Comparison of ENCODE assay signal across 8 mouse cellular contexts in genomic region chr14:57998526-57999401, GRCm38 (mm10). TPM values are rescaled to one million over a fixed set of nuclear protein-coding genes. Genes with fewer than 3 reads are reported as not detected.
DNase-seq lines count a peak whose midpoint lies in the region; ATAC-seq and TF ChIP-seq lines count a peak whose summit lies in the region.

Gene Micu2 (minus strand): TSS chr14:57999262.

- no peak for TF ChIP-seq CTCF in lung, embryonic 14.5 days (IDR thresholded peaks at IDR 0.05; ENCODE audit: low read depth)
- no peak for TF ChIP-seq CTCF in olfactory bulb, adult 2 months (IDR thresholded peaks at IDR 0.05; ENCODE audit: insufficient read depth, low read depth, low read length)
- no peak for TF ChIP-seq CTCF in thymus, adult 2 months (IDR thresholded peaks at IDR 0.05; ENCODE audit: borderline replicate concordance, control insufficient read depth, extremely low read depth, insufficient read depth, low read length, poor library complexity)

- intact Hi-C loops in heart, postnatal 25 days (cut with DNase I): loop anchor here (5.0 to 10.0 kb wide), 2 partner anchors 46 to 314 kb away; no protein-coding TSS in a partner anchor

- in situ Hi-C loops in ES-E14 (cut with MboI; ENCODE audit: low sequenced_read_pairs in 2 of 2, unreplicated experiment in 2 of 2): no loop called here

- H3K27me3 ChIP-seq in forebrain, embryonic 15.5 days: no peaks in the 10 kb centered on the region
- no peaks in the 10 kb centered on the region for H3K27me3 ChIP-seq in lung, embryonic 14.5 days (ENCODE audit: insufficient read depth, low read length)
- H3K27me3 ChIP-seq in thymus, adult 2 months (ENCODE audit: control insufficient read depth, insufficient read depth, low read length): no peaks in the 10 kb centered on the region

- H3K4me2 ChIP-seq in forebrain, embryonic 15.5 days (replicated peaks): peak within 1 kb of the TSS; percentile 70
- H3K4me2 ChIP-seq in lung, embryonic 14.5 days: peak within 1 kb of the TSS; percentile 76

- ATAC-seq in forebrain, embryonic 15.5 days (replicated peaks): peak; percentile 98
- ATAC-seq in lung, embryonic 14.5 days (ENCODE audit: insufficient read depth): peak; percentile 96

- no peaks in the 10 kb centered on the region for H3K36me3 ChIP-seq in ES-E14 (ENCODE audit: control insufficient read depth, insufficient read depth, low read length, poor library complexity, severe bottlenecking)
- H3K36me3 ChIP-seq in forebrain, embryonic 15.5 days: no peaks in the 10 kb centered on the region
- no peaks in the 10 kb centered on the region for H3K36me3 ChIP-seq in lung, embryonic 14.5 days (ENCODE audit: insufficient read depth)
- no peaks in the 10 kb centered on the region for H3K36me3 ChIP-seq in thymus, adult 2 months (ENCODE audit: control insufficient read depth, insufficient read depth, low read length)

- peak within 1 kb of the TSS; percentile 55 to 88 for H3K4me3 ChIP-seq in ES-E14 (ENCODE audit: insufficient read depth in 1 of 2, low read depth in 1 of 2, low read length in 2 of 2, poor library complexity in 1 of 2, severe bottlenecking in 1 of 2)
- H3K4me3 ChIP-seq in forebrain, embryonic 15.5 days: peak within 1 kb of the TSS; percentile 69
- H3K4me3 ChIP-seq in lung, embryonic 14.5 days (ENCODE audit: low read depth, low read length): peak within 1 kb of the TSS; percentile 89
- H3K4me3 ChIP-seq in olfactory bulb, adult 2 months (ENCODE audit: insufficient read depth, low read depth, low read length): peak within 1 kb of the TSS; percentile 70
- H3K4me3 ChIP-seq in thymus, adult 2 months (ENCODE audit: control insufficient read depth, insufficient read depth, low read length): peak within 1 kb of the TSS; percentile 55

- H3K9ac ChIP-seq in ES-E14 (ENCODE audit: insufficient read depth, low read depth, low read length, poor library complexity, severe bottlenecking): peak within 1 kb of the TSS; percentile 90
- H3K9ac ChIP-seq in forebrain, embryonic 15.5 days (replicated peaks): peak within 1 kb of the TSS; percentile 61
- H3K9ac ChIP-seq in lung, embryonic 14.5 days: peak within 1 kb of the TSS; percentile 89

- peak; percentile 68 for DNase-seq in ES-E14 (ENCODE audit: low read depth, low spot score)
- DNase-seq in cerebellum, adult 11-12 months: peak; percentile 82
- peak; percentile 64 for DNase-seq in heart, postnatal 25 days (ENCODE audit: low spot score)
- DNase-seq in layer of hippocampus, adult 18-20 months (ENCODE audit: low spot score in 2 of 2): peak; percentile 76 to 86
- peak; percentile 97 for DNase-seq in lung, embryonic 14.5 days
- peak; percentile 83 for DNase-seq in thymus, adult 2 months

- TF ChIP-seq POLR2A in olfactory bulb, adult 2 months (IDR thresholded peaks at IDR 0.05; ENCODE audit: insufficient read depth, low read depth, low read length): peak; percentile 64; the same call in 1 of the 2 replicates
- TF ChIP-seq POLR2A in thymus, adult 2 months (IDR thresholded peaks at IDR 0.05; ENCODE audit: control insufficient read depth, extremely low read depth, insufficient read depth, low read length, poor library complexity): peak; percentile 50; the same call in 1 of the 2 replicates

- WGBS in forebrain, embryonic 15.5 days: 2% methylated on average over 75 of the region's 76 CpGs
- WGBS in lung, embryonic 14.5 days: 2% methylated on average over 72 of the region's 76 CpGs
- 2% methylated on average over 76 of the region's 76 CpGs for WGBS in olfactory bulb, adult 2 months
- 3% methylated on average over 76 of the region's 76 CpGs for WGBS in thymus, adult 2 months

- no peaks in the 10 kb centered on the region; a peak in 1 of 4 replicates for H3K4me1 ChIP-seq in ES-E14 (ENCODE audit: control insufficient read depth in 2 of 2, insufficient read depth in 2 of 2, low read length in 2 of 2, poor library complexity in 1 of 2)
- peaks cover 15% of the 10 kb centered on the region for H3K4me1 ChIP-seq in forebrain, embryonic 15.5 days
- H3K4me1 ChIP-seq in lung, embryonic 14.5 days (ENCODE audit: insufficient read depth): no peaks in the 10 kb centered on the region
- H3K4me1 ChIP-seq in olfactory bulb, adult 2 months (ENCODE audit: control insufficient read depth, insufficient read depth, low read length): peaks cover 9% of the 10 kb centered on the region
- H3K4me1 ChIP-seq in thymus, adult 2 months (replicated peaks; ENCODE audit: control insufficient read depth, insufficient read depth, low read length): peaks cover 6% of the 10 kb centered on the region

- no peaks in the 10 kb centered on the region for H3K9me3 ChIP-seq in ES-E14 (ENCODE audit: control insufficient read depth, insufficient read depth, low read depth, low read length)
- H3K9me3 ChIP-seq in forebrain, embryonic 15.5 days: no peaks in the 10 kb centered on the region
- no peaks in the 10 kb centered on the region for H3K9me3 ChIP-seq in lung, embryonic 14.5 days (ENCODE audit: low read depth, low read length)

- H3K27ac ChIP-seq in ES-E14 (ENCODE audit: insufficient read depth, low read depth, low read length, poor library complexity, severe bottlenecking): peak within 1 kb of the TSS; percentile 45; the same call in 1 of the 2 replicates
- peak within 1 kb of the TSS; percentile 69 for H3K27ac ChIP-seq in forebrain, embryonic 15.5 days (replicated peaks)
- peak within 1 kb of the TSS; percentile 83; the same call in 1 of the 2 replicates for H3K27ac ChIP-seq in lung, embryonic 14.5 days (ENCODE audit: low read depth)
- peak within 1 kb of the TSS; percentile 64; the same call in 1 of the 2 replicates for H3K27ac ChIP-seq in olfactory bulb, adult 2 months (ENCODE audit: insufficient read depth, low read depth, low read length)
- no peak within 1 kb of the TSS for H3K27ac ChIP-seq in thymus, adult 2 months (ENCODE audit: control insufficient read depth, insufficient read depth, low read length)

TF ChIP-seq in ES-E14, 5 proteins besides CTCF, POLR2A, EP300 and RAD21:
- TF ChIP-seq MAFK (IDR thresholded peaks at IDR 0.05; ENCODE audit: insufficient read depth, low read depth, low read length) (no peak), CHD2 (IDR thresholded peaks at IDR 0.05; ENCODE audit: low read depth, low read length) (peak; percentile 99), HCFC1 (IDR thresholded peaks at IDR 0.05; ENCODE audit: borderline replicate concordance, insufficient read depth, low read length) (peak; percentile 34; the same call in 1 of the 2 replicates)

RNA-seq across cellular contexts. Expression of gene Micu2, which starts in this region (rescaled TPM):
- total RNA-seq in ES-E14 (2012; rRNA removed): 7.6 and 7.9 TPM in 2 replicates
- 68.8 and 71.9 TPM in 2 replicates for polyA plus RNA-seq in forebrain, embryonic 15.5 days (2015; fragmentation: Nextera tagmentation; extraction: Ambion mirVana)
- total RNA-seq in heart, postnatal 25 days (2021): 10 to 100 TPM; 63.4 to 65.6 TPM
- 10 to 100 TPM; 23.5 to 23.8 TPM for total RNA-seq in layer of hippocampus, adult 18-20 months (2021)
- polyA plus RNA-seq in lung, embryonic 14.5 days (2014; fragmentation: Nextera tagmentation; extraction: Ambion mirVana): 54.1 and 56.4 TPM in 2 replicates
- polyA plus RNA-seq in olfactory bulb, adult 2 months (2012; ENCODE audit: insufficient read depth, insufficient read length, low replicate concordance, missing spikeins): not detected in 2 replicates
- polyA plus RNA-seq in thymus, adult 2 months (2012; rRNA removed): 16.6 and 20.5 TPM in 2 replicates

Comparison
In these comparisons a context has a peak if more than half of its experiments do, and no peak if none do; other contexts are left out.
1. RNA of gene Micu2 (polyA plus RNA-seq): 68.8 to 71.9 TPM in forebrain, embryonic 15.5 days, 54.1 to 56.4 TPM in lung, embryonic 14.5 days and 16.6 to 20.5 TPM in thymus, adult 2 months; not detected in olfactory bulb, adult 2 months; every median in the first group is over 10 times any median in the second.
2. Peak in every context shown above with its lines, with median percentiles within 50 percentile points of each other: DNase-seq, H3K4me3 ChIP-seq and H3K9ac ChIP-seq.